Mouse (Mus musculus) spleen, postnatal 10 days (tissue): Measurements from ENCODE around the gene Rapgef1.

Experiments
- DNase-seq, 2 experiments: peaks; one replicate each; pipeline ENCODE4 v3.0.0; 2021 to 2022; ENCODE audit warnings: low spot score in 2 of 2

The Rapgef1 gene

GRCm38 (mm10) chr2:29645071-29645628 is 25.6 kb downstream of the Rapgef1 start:
- no peak for DNase-seq

DNA sequence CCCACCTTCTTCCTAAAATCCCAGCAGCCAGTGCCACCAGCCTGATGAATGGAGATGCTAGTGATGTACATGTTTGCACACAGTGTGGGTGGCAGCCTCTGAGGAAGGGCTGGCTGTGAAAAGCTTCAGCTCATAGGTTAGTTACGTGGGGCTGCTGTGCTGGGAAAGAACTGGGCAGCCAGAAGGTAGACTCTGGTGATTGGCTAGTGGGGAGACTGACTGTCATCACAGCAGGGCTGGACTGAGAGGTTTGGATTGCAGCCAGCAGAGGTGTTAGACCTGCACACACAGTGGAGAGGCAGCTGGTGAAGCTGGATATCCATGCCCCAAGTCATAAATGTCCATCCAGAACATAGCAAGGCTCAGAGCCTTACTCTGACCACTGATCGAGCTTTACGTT is 27.1 kb downstream of the Rapgef1 start:
- DNase-seq, result no peak

- no peak for DNase-seq
Measured at GRCm38 (mm10) chr2:29647162-29647561, 27.6 kb downstream of the Rapgef1 start.

DNA sequence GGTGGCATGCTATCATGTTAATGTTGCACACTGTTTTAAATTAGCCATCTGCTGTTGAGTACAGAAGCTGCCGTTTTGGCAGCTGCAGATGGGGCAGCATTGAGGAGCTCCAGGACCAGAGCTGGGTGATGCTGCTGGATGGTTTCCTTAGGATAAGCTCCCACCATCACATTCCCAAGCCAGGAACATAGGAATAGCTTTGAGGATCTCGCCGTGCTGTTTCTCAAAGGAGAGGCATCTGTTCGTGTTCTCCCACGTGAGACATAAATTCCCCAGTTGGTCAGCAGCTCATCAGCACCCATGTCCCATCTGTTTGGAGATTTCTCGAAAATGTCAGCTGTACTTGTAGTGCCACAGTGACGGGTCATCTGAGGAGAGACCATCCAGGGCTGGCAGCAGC is 28.3 kb downstream of the Rapgef1 start:
- no peak for DNase-seq

- DNase-seq, result no peak
Measured at GRCm38 (mm10) chr2:29648956-29649794, 29.7 kb downstream of the Rapgef1 start.

GRCm38 (mm10) chr2:29649795-29650457 is 30.4 kb downstream of the Rapgef1 start:
- DNase-seq, result peak in 1 of 2 experiments; percentile 67

GRCm38 (mm10) chr2:29651876-29652275 is 32.4 kb downstream of the Rapgef1 start:
- DNase-seq, result no peak

- no peak for DNase-seq
Measured at GRCm38 (mm10) chr2:29655433-29655832, 35.9 kb downstream of the Rapgef1 start.

GRCm38 (mm10) chr2:29656095-29656494 is 36.6 kb downstream of the Rapgef1 start:
- DNase-seq, result no peak

DNA sequence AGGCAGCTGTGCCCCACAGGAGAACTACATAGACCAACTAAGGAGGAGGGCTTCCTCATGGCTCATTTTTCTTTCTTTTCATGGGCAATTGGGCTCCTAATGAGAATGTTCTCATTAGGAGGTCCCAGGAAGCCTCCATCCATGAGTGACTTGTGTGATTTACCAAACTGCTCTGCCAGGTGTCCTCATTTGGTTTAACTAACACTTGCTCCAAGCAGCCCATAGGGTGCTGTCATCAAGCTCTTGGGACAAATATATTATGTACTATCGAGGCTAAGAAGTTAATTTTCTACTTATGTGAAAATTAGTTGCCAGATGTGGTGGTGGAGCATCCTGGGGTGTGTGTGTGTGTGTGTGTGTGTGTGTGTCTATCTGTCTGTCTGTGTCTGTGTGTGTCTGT is 37.6 kb downstream of the Rapgef1 start:
- no peak for DNase-seq

DNA sequence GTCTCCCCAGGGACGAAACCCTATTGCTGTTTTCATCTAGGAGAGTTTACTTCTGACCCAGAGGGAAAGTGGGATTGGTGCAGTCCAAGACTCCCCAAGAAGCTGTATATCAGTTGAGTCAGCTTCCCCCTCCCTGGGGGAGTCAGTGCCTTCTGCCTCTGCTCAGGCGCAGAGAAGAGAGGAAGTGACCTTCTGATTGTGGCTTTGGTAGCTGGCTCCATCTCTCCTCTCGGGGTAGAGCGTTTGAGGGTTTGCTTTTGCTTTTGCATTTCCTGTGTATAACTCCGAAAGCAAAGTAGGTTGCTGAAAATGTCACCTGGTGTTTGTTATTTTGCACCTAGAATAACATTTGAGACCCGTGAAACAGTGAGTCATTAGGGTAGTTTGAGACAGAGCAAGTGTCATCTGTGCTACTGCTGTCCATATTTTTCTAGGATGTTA is 42.3 kb downstream of the Rapgef1 start:
- DNase-seq, result peak in 1 of 2 experiments; percentile 56

DNA sequence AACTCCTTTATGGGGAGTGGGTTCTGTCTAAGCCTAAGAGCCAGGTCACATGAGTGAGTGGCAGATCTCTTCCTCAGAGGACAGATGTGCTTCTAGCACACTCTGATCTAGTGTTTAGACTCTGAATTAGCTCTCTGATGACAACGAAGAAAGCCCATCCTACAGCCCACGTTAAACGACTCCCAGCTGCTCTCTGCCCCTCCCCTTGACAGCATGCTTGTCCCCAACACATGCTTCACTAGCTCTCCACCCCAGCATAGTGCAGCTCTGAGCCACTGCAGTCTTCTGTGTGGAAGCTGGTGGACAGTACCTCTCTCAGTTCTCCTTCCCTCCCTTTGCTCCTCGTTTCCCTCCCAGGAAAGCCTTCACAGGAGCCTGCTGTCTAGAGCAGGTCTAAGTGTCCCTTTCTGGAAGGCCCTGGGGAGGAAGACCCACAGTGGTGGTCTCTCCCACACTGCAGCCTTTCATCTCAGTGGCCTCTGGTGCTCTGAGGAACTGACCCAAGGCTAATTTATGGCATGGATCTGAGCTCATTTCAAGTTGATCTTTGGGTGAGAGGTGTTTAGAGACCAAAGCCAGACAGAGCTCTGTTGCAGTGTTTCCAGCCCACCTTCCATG is 43.8 kb downstream of the Rapgef1 start:
- no peak for DNase-seq

DNA sequence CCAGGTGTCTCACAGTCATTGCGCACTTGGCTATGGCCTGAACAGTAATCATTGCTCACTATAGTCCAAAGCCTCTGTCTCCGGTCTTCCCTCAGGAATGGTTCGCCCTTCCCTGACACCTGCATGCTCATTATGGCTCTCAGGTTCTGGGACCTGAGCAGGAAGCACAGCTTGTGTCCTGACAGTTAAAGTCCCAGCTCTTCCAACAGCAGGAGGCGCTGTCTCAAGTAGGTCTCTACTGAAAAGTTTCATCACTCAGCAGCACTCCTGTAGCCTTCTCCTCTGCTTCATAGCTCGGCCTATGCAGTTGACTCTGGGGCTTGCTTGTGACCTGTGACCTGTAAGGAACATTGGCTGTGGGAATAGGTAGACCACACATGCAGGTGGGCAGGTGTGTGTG is 45.9 kb downstream of the Rapgef1 start:
- DNase-seq, result peak in 1 of 2 experiments; percentile 77

DNA sequence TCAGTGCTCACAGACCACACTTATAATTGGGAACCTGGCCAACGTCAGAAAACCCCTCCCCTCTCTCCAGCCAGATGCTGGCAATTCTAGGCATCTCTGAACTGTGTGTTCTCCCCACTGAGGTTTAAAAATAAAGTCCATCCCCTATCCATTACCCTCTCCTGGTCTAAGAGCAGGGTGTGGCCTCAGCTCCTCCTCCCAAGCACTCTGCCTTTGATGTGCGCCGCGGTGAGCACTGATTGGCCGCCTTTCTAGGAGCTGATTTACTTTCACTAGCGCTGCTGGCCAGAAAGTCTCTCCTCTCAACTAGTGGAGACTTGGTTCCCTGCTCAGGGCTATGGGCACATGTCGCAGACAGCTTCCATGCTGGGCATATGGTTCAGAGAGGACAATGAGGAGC is 47.1 kb downstream of the Rapgef1 start:
- no peak for DNase-seq

DNA sequence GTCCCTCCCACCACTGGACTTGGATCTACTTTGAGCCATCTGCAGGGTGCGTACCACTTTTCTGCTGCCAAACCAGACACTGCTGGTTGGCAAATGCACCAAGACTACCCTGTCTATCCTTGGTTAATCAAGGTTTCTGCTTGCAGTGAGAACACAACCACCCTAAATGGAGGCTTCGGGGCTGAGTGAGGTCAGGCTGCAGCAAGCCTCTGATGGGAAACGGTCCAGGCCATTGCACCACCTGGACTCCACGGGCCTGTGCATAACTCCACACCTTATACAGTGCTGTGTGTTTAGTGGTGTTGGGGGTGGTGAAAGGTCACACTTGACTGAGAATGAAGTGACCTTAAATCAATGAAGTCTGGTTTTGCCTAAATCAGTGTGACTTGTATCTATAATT is 47.6 kb downstream of the Rapgef1 start:
- DNase-seq, result no peak

- DNase-seq, result no peak
Measured at GRCm38 (mm10) chr2:29668011-29668691, 48.6 kb downstream of the Rapgef1 start.

DNA sequence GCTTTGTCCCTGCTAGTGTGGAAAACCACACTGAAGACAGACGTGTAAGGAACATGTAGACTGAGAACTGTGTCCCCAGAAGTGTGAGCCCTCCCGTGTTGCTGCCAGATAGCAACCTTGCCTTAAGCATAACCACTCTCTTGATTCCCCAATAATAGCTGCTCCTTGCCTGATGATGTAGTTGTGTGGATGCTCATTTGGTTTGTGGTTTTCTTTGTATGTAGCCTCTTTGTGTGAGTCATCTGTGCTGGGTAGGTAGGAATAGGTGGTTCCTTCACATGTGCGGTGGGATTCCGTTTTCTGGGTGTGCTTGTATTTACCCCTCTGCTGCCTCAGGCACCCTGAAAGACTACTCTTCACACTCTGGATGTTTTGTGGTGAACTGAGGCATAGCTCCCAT is 49.4 kb downstream of the Rapgef1 start:
- DNase-seq, result no peak

- no peak for DNase-seq
Measured at GRCm38 (mm10) chr2:29669711-29670110, 50.2 kb downstream of the Rapgef1 start.

DNA sequence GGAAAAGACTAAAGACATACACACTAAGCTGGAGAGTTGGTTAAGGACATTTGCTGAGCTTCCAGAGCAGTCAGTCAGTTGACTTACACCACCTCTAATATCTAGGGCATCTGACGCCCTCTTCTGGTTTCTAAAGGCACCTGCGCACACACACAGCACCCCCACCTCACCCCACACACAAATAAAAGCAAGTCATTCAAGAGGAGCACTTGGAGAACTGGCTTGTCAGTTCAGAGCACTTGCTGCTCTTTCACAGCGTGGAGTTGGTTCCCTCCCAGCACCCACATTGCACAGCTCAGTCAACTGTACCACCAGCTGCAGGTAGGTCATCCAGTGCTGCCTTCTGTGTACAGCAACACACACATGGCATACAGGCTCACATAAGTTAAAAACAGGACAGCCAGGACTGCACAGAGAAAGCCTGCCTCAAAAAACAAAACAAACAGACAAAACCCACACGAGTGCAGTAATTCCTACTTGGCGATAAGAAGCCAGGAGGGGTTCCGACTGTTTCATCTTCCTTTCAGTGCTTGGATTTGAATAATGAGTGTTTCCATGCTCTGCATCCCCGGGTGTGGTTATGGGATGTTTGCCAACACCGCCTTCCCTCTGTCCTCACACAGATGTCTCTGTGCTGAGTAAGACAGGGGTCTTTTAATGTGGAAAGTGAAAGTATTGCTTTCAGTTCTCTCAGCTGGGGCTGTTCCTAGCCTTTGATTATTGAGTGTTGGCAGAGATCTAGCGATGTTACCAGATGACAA is 50.9 kb downstream of the Rapgef1 start:
- peak in 1 of 2 experiments; percentile 67 for DNase-seq

DNA sequence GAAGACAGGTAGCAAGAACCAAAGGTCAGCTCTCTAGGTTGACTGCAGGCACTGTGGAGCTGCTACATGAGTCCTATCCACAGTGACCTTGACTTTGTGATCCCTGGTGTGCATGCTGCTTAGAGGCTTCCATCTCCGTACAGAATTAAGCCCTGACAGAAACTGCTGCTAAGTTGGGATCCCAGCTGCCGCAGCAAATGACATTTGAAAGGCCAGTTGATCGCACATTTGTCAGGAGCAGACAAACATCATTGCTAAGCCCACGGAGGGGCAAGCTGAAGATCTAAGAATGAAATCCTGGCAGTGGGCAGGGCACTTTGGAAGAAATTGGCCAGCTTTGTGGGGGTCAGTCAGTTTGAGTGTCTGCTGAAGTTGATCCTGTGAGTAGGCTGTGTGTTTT is 51.9 kb downstream of the Rapgef1 start:
- DNase-seq, result no peak

GRCm38 (mm10) chr2:29671856-29672255 is 52.3 kb downstream of the Rapgef1 start:
- no peak for DNase-seq
